Mouse (Mus musculus) liver, embryonic 12.5 days (tissue): ENCODE data around the gene Mprip. TPM values are rescaled to one million over a fixed set of nuclear protein-coding genes. Genes with fewer than 3 reads are reported as not detected.

Experiments used
- ATAC-seq: fragments of 200-750 bp; cut with Nextera tagmentation; 2 replicates; pipeline ENCODE4 v1.8.0; 2017; ENCODE audit warnings: moderate number of reproducible peaks, mild to moderate bottlenecking, moderate library complexity
- H3K27ac ChIP-seq: fragments of 300-500 bp; sonication (generic); 2 replicates; pipeline ENCODE4 v1.5.1; 2016; ENCODE audit warnings: mild to moderate bottlenecking
- H3K27me3 ChIP-seq: fragments of 300-500 bp; sonication (generic); replicated peaks from 2 replicates; pipeline ENCODE4 v1.6.1; 2016; ENCODE audit warnings: mild to moderate bottlenecking, moderate library complexity
- H3K36me3 ChIP-seq: fragments of 300-500 bp; sonication (generic); 2 replicates; pipeline ENCODE4 v1.6.1; 2016; ENCODE audit warnings: mild to moderate bottlenecking, moderate library complexity
- H3K4me1 ChIP-seq: fragments of 300-500 bp; sonication (generic); 2 replicates; pipeline ENCODE4 v1.6.1; 2016
- H3K4me2 ChIP-seq: fragments of 300-500 bp; sonication (generic); 2 replicates; pipeline ENCODE4 v1.6.1; 2016; ENCODE audit warnings: mild to moderate bottlenecking, moderate library complexity
- H3K4me3 ChIP-seq: fragments of 300-500 bp; sonication (generic); 2 replicates; pipeline ENCODE4 v1.5.1; 2016; ENCODE audit warnings: mild to moderate bottlenecking, moderate library complexity
- H3K9ac ChIP-seq: fragments of 300-500 bp; sonication (generic); 2 replicates; pipeline ENCODE4 v1.6.1; 2016; ENCODE audit warnings: mild to moderate bottlenecking, moderate library complexity
- H3K9me3 ChIP-seq: fragments of 300-500 bp; sonication (generic); replicated peaks from 2 replicates; pipeline ENCODE4 v1.6.1; 2016; ENCODE audit warnings: mild to moderate bottlenecking, moderate library complexity
- WGBS: fragments of 180-500 bp; shearing (Covaris S2); methylation state at CpG from one replicate; pipeline ENCODE4 v1.1.7; 2016; ENCODE audit not compliant: insufficient replicate concordance; 5-methylcytosine and 5-hydroxymethylcytosine counted together
- polyA plus RNA-seq: library from polyadenylated mRNA; unstranded; fragments of >200 nt; fragmentation: Nextera tagmentation; extraction: Ambion mirVana; gene quantifications from 2 replicates; pipeline ENCODE4 v1.2.1, GENCODE M21; 2016

Gene Mprip
- polyA plus RNA-seq, 1 experiment from 2014 or later: 36.4 TPM

DNA sequence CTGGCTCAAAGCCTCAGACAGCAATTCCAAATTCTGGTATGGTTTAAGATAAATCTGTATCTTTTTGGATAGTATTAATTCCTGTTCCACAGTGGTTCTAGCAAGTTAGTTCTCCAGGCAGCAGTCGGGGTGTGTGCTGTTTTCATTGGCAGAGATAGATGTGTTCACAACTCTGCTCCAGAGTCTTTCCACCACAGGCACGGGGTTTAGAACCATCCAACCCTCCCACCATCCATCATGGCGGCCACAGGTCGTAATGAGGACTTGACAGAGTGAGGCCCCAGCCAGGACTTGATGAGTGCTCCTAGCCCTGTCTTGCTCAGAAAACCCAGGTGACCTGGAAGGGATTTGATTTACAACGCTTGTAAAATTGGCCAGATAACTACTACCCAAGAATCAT lies 19.0 kb downstream of the Mprip start:
- Histone ChIP-seq H3K4me3 (no peak overlapping the region), H3K9me3 (no peaks in the 10 kb centered on the region), H3K36me3 (0 out of 2 replicates have a peak, but pooled peaks cover 5% of the 10 kb centered on the region), H3K27me3 (no peaks in the 10 kb centered on the region), H3K4me2 (no peak overlapping the region), H3K27ac (no peak overlapping the region), H3K4me1 (peaks cover 26% of the 10 kb centered on the region), H3K9ac (no peak overlapping the region)
- ATAC-seq: no peak
- 71% methylated on average over 5 of the region's 5 CpGs for WGBS

DNA sequence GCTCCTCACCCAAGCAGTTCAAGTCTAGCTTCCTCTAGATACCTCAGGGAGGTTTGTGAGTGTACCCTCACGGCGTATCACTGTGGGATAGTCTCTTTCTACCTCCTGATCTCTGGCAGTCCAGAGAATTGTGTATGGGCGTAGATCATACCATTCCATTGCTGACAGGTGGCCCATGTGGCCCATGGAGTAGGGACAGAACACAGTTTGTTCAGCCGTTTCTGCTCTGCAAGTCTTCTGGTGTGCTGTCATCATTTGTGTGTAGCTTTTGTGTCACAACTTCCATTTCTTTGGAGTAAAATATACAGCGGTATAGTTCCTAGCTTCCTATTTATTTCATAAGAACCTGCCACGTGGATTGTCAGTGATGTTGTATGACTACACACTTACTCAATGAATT lies 23.9 kb downstream of the Mprip start:
- no peak overlapping the region for H3K4me3 ChIP-seq
- 75% methylated on average over 6 of the region's 6 CpGs for WGBS
- no peak overlapping the region for H3K27ac ChIP-seq
- ATAC-seq: no peak
- no peak overlapping the region for H3K4me2 ChIP-seq
- 0 out of 2 replicates have a peak, but pooled peaks cover 5% of the 10 kb centered on the region for H3K36me3 ChIP-seq
- H3K9ac ChIP-seq: no peak overlapping the region
- H3K27me3 ChIP-seq: no peaks in the 10 kb centered on the region
- no peaks in the 10 kb centered on the region for H3K9me3 ChIP-seq
- H3K4me1 ChIP-seq: peaks cover 8% of the 10 kb centered on the region

DNA sequence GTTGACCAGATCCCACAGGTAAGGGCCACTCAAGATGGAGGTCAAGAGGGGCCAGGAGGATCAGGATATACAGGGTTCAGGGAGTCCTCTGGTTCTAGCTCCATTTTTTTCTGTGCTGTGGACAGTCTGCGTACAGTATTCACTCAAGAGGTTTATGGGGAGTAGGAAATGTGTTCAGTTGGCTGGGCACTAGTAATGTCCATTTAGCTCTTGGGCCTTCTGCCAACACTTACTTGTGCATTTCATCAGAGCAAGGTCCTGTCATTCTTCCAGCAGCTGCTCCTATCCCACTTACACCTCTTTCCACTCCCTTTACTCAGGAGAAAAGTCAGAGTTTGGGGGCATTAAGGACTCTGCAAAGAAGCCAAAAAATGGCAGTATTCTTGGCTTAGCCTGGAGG lies 33.4 kb downstream of the Mprip start:
- 91% methylated on average over 1 of the region's 1 CpGs for WGBS
- H3K9ac ChIP-seq: no peak overlapping the region
- peaks cover 10% of the 10 kb centered on the region; the same call in 1 of the 2 replicates for H3K4me1 ChIP-seq
- H3K27me3 ChIP-seq: no peaks in the 10 kb centered on the region
- peaks cover 33% of the 10 kb centered on the region for H3K36me3 ChIP-seq
- no peak for ATAC-seq
- H3K9me3 ChIP-seq: no peaks in the 10 kb centered on the region
- H3K27ac ChIP-seq: no peak overlapping the region
- no peak overlapping the region for H3K4me2 ChIP-seq
- no peak overlapping the region for H3K4me3 ChIP-seq

DNA sequence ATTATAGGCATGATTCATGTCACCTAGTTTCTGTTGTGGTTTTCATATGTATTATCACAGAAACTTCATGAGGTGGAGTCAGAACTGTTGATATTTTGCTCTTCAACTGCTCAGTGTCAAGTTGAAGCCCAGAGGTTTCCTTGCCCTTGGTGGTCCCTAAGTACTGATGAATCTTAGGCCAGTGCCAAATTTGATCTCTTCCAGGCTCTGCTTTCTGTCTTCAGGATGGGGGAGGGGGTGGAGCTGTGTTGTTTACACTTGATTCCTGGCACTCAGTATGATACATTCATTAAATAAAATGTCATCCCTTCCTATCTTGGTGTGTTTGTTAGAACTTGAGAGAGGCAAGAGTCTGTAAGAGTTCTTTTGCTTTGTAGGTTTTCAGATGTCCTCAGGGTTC lies 34.4 kb downstream of the Mprip start:
- no peak overlapping the region for H3K9ac ChIP-seq
- H3K36me3 ChIP-seq: peaks cover 41% of the 10 kb centered on the region
- H3K27ac ChIP-seq: no peak overlapping the region
- no peaks in the 10 kb centered on the region for H3K27me3 ChIP-seq
- peaks cover 10% of the 10 kb centered on the region; the same call in 1 of the 2 replicates for H3K4me1 ChIP-seq
- H3K9me3 ChIP-seq: no peaks in the 10 kb centered on the region
- no peak for ATAC-seq
- no peak overlapping the region for H3K4me3 ChIP-seq
- H3K4me2 ChIP-seq: no peak overlapping the region

DNA sequence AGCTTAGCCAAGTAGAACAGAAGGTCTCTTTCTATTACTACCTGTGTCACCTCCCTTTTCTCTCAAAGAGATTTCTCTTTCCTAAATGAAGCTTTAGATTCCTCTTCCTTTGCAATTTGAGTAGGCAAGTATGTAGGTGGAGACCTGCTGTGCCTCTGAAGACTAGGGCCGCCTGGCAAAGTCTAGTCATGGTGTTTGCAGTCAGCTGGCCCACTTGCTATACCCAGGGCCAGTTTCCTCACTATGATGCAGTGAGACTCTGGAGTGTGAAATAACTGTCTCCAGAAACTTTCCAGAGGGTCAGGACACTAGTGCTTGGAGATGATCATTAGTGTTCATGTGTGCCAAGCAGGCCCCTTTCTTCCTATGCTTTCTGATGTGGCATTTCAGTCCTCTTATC lies 36.5 kb downstream of the Mprip start:
- no peak overlapping the region for H3K9ac ChIP-seq
- ATAC-seq: no peak
- H3K27ac ChIP-seq: no peak overlapping the region
- H3K4me2 ChIP-seq: no peak overlapping the region
- no peaks in the 10 kb centered on the region for H3K27me3 ChIP-seq
- peaks cover 10% of the 10 kb centered on the region; the same call in 1 of the 2 replicates for H3K4me1 ChIP-seq
- WGBS: 72% methylated on average over 1 of the region's 1 CpGs
- no peak overlapping the region for H3K4me3 ChIP-seq
- no peaks in the 10 kb centered on the region for H3K9me3 ChIP-seq
- H3K36me3 ChIP-seq: peaks cover 46% of the 10 kb centered on the region

DNA sequence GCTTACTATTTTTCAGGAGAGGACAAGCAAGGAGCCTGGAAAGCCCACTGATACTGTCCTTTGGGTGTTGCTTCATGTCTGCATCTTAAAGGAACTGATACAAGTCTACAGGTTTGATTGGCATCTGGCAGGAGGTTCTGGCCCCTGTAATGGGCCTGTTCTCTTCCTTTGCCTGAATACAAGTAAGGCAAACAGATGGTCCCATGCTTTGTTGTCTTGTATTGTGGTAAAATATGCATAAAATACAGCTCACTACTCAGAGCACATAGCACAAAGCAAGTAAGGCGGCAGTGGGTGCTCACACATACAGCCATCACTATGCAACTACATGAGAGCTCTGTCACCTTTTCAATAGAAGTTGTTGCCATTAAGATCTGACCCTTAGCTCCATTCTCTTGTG lies 39.7 kb downstream of the Mprip start:
- H3K4me3 ChIP-seq: no peak overlapping the region
- H3K9ac ChIP-seq: no peak overlapping the region
- no peaks in the 10 kb centered on the region for H3K27me3 ChIP-seq
- H3K9me3 ChIP-seq: no peaks in the 10 kb centered on the region
- peaks cover 46% of the 10 kb centered on the region for H3K36me3 ChIP-seq
- no peaks in the 10 kb centered on the region for H3K4me1 ChIP-seq
- H3K4me2 ChIP-seq: no peak overlapping the region
- ATAC-seq: no peak
- WGBS: 79% methylated on average over 1 of the region's 1 CpGs
- no peak overlapping the region for H3K27ac ChIP-seq

DNA sequence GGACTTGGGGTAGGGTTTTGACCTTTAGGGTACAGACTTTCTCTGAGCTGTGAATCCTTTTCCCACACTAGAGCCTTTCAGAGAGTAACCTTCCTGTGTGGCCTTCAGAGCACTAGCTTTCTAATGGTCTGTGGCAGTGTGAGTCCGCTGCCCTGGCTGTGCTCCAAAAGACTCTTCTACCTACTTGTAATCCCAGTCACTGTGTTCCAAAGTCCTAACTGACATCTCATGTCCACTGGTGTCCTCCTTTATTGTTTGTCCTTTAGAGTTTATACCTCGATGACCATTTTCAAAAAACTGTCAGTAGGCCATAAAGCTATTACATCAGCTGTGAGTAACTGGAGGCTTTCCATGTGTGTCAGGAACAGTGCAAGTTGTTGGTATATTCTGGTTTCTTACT lies 44.0 kb downstream of the Mprip start:
- Histone ChIP-seq H3K9ac (no peak overlapping the region), H3K4me2 (no peak overlapping the region), H3K36me3 (peaks cover 8% of the 10 kb centered on the region), H3K9me3 (no peaks in the 10 kb centered on the region), H3K4me3 (no peak overlapping the region), H3K27ac (no peak overlapping the region), H3K27me3 (no peaks in the 10 kb centered on the region), H3K4me1 (peaks cover 11% of the 10 kb centered on the region; the same call in 1 of the 2 replicates)
- no peak for ATAC-seq
- 85% methylated on average over 2 of the region's 2 CpGs for WGBS

DNA sequence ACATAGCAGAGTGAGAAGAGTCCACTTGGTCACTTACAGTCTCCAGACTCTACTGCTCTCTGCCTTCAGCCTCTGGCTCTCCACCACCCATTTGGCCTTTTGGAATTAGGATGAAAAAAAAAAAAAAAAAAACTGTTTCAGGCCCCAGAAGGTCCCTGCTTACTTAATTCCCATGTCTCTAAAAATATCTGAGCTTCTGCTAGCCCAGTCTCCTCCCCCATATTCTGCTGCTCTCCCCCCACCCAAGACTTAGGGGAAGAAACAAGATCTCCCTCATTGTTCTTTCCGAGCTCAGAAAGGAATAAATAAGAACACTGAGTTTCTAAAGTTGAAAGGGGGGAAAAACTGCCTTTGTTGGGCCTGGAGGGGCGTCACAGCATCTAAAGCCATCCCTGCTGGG lies 46.4 kb downstream of the Mprip start:
- H3K4me2 ChIP-seq: no peak overlapping the region
- 0 out of 2 replicates have a peak overlapping the region, but pooled peaks have one; percentile 12 for H3K27ac ChIP-seq
- no peak for ATAC-seq
- H3K9me3 ChIP-seq: no peaks in the 10 kb centered on the region
- no peaks in the 10 kb centered on the region for H3K36me3 ChIP-seq
- no peak overlapping the region for H3K9ac ChIP-seq
- H3K4me1 ChIP-seq: peaks cover 14% of the 10 kb centered on the region; the same call in 1 of the 2 replicates
- H3K4me3 ChIP-seq: no peak overlapping the region
- WGBS: 57% methylated on average over 2 of the region's 2 CpGs
- no peaks in the 10 kb centered on the region for H3K27me3 ChIP-seq

DNA sequence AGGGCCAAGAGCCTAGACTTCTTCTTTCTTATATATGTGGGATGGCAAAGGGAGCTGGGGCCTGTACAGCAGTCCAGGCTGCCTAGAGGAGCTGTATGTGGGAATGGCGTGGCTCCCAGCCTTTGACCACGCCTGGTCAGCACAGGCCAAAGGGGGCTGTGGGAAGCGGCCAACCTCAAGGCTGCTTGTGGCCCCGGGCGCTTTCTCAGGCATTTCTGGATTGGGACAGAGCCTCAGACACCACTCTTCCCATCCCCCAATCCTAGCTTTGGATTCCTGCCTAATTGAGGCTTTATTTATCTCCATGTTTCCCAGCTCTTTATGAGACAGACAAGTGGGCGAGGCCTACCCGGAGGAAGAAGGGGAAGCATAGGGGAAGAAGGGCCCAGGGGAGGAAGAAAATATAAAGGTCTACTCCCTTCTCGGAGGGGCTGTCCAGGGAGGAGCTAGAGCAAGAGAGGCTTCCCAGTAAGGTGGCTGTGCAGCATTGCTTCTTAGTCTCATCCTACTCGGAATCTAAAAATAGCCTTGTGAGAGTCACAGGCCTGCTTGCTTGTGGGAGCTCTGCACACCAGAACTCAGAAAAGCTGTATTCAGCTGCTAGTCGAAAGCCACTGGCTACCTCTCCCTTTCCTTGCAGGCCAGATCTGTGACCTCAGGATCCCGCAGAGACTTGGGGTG lies 47.0 kb downstream of the Mprip start:
- Histone ChIP-seq H3K27me3 (no peaks in the 10 kb centered on the region), H3K4me1 (peaks cover 14% of the 10 kb centered on the region; the same call in 1 of the 2 replicates), H3K9ac (no peak overlapping the region), H3K9me3 (no peaks in the 10 kb centered on the region), H3K4me2 (no peak overlapping the region), H3K36me3 (no peaks in the 10 kb centered on the region), H3K27ac (peak overlapping the region; percentile 12; the same call in 1 of the 2 replicates), H3K4me3 (no peak overlapping the region)
- ATAC-seq: 0 out of 2 replicates have a peak, but pooled peaks have one; percentile 35
- WGBS: 51% methylated on average over 11 of the region's 11 CpGs

DNA sequence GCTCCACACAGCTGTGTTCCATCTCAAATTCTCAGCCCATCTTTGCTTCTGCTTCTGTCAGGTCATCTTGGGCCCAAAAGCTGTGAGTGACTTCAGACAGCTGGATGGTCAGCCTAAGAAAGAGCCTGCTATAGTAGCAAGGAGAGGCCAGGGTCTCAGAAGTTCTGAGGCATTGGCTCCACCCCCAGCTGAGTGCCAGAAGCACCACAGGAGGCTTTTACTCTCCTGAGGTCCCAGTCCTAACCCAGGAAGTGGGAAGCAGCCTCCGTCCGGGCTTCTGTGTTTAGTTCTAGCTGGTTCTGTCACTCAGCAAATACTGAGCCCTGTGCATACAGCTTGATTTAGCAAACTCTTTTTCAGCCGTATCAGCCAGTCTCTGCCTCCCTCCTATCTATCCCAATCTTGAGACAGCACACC lies 54.3 kb downstream of the Mprip start:
- H3K4me2 ChIP-seq: no peak overlapping the region
- no peak overlapping the region for H3K27ac ChIP-seq
- H3K27me3 ChIP-seq: no peaks in the 10 kb centered on the region
- H3K36me3 ChIP-seq: peaks cover 4% of the 10 kb centered on the region; the same call in 1 of the 2 replicates
- no peak overlapping the region for H3K4me3 ChIP-seq
- H3K9me3 ChIP-seq: no peaks in the 10 kb centered on the region
- WGBS: 55% methylated on average over 3 of the region's 3 CpGs
- ATAC-seq: no peak
- peaks cover 49% of the 10 kb centered on the region for H3K4me1 ChIP-seq
- no peak overlapping the region for H3K9ac ChIP-seq

DNA sequence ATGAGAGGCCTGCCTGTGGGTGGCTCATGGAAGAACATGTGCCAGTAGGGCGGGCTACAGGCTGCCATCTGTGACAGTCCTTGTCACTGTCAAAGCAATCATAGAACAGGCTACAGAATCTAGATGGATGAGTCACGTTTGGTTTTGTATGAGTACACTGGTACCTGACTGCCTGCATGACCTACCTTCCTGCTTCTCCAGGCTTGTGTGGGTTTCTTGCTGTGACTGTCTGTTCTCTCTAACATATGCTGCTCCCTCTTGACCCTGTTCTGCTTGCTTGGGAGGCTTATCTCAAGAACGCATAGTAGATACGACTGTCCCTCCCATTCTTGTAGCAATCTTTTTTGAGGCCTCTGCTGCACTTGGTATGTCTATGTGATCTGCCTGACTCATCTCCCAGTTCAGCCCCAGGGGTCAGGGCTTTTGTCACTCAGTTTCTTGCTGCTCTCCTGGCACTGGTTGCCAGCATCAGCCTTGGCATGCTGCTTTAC lies 56.7 kb downstream of the Mprip start:
- H3K27me3 ChIP-seq: no peaks in the 10 kb centered on the region
- ATAC-seq: peak; percentile 46
- peaks cover 4% of the 10 kb centered on the region; the same call in 1 of the 2 replicates for H3K36me3 ChIP-seq
- H3K9me3 ChIP-seq: no peaks in the 10 kb centered on the region
- no peak overlapping the region for H3K4me3 ChIP-seq
- peaks cover 61% of the 10 kb centered on the region for H3K4me1 ChIP-seq
- no peak overlapping the region for H3K4me2 ChIP-seq
- no peak overlapping the region for H3K9ac ChIP-seq
- H3K27ac ChIP-seq: no peak overlapping the region
- 43% methylated on average over 4 of the region's 4 CpGs for WGBS

DNA sequence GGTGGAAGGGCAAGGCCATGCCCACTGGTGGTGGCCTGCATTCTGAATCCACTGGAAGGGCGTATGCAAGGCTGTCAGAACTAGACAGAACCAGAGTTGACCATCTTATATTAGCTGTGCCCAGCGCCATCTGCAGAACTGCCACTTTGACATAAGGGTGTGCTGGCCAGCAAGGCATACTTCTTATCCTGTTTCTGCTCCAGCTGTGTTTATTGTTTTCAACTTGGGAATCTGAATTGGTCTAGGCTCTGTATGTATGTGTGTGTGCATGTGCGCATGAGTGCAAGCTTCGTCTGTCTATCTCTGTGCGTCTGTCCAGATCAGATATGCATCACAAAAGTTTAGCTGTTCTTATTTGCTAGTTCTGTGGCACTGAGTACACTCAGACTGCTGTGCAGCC lies 58.1 kb downstream of the Mprip start:
- Histone ChIP-seq H3K27me3 (no peaks in the 10 kb centered on the region), H3K9ac (no peak overlapping the region), H3K9me3 (no peaks in the 10 kb centered on the region), H3K36me3 (peaks cover 4% of the 10 kb centered on the region; the same call in 1 of the 2 replicates), H3K4me1 (peaks cover 61% of the 10 kb centered on the region), H3K4me2 (no peak overlapping the region), H3K4me3 (no peak overlapping the region), H3K27ac (no peak overlapping the region)
- no peak for ATAC-seq
- WGBS: 72% methylated on average over 5 of the region's 5 CpGs
